Mouse (Mus musculus): ENCODE results near the gene Rhebl1.

DNA sequence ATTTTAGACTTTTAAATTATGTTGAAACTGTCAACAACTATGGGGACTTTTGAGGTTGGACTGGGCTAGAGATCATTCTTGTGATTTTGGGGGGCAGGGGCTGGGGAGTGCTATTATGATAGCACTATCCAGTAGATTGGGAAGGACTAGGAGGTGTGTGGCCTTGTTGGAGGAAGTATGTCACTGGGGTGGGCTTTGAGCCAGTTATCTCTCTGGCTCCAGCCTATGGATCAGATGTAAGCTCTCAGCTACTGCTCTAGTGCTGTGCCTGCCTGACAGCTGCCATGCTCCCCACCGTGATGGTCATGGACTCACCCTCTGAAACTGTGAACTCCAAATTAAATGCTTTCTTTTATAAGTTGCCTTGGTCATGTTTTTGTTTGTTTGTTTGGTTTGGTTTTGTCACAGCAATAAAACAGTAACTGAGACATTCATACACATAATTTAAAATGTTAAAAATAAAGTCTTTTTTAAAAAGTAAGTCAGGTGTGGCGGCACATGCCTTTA lies 28.7 kb upstream of the Rhebl1 start:
- TF ChIP-seq CTCF (IDR thresholded peaks at IDR 0.05; ENCODE audit: borderline replicate concordance, insufficient read depth, low read depth, low read length) (no peak), POLR2A (IDR thresholded peaks at IDR 0.05; ENCODE audit: borderline replicate concordance, insufficient read depth, low read length) (no peak)

Data from cerebellum, adult 2 months (tissue).